Mouse (Mus musculus): ENCODE measurements around the gene Arvcf. TPM values are rescaled to one million over a fixed set of nuclear protein-coding genes. Genes with fewer than 3 reads are reported as not detected.
A peak's percentile ranks its signal among the peaks of the same experiment; 100 is the strongest.

Gene Arvcf
- polyA plus RNA-seq, 1 experiment = 52.3 TPM

DNA sequence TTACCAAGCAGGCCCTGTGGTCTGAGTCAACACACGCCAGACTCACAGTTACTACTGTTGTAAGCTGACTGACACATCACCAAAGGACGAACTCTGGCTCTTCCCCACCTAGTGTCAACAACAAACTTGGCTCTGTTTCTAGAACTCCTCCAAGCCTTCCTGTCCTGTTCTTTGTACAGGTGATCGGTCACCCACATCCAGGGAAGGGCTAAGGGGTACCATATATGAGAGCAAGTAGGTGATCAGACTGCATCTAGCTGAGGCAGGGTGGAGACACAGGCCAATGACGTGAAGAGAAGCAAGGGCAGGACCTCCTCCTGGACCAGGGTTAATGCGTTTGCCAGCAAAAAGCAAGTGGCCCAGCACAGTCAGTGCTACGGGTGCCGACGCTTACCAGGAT, 6.4 kb upstream of the Arvcf start:
- 97% methylated on average over 8 of the region's 8 CpGs for WGBS
- H3K27ac ChIP-seq (ENCODE audit: control insufficient read depth, insufficient read depth, low read length) = no peak overlapping the region
- no peak overlapping the region for H3K4me3 ChIP-seq (ENCODE audit: control insufficient read depth, insufficient read depth, low read length)

DNA sequence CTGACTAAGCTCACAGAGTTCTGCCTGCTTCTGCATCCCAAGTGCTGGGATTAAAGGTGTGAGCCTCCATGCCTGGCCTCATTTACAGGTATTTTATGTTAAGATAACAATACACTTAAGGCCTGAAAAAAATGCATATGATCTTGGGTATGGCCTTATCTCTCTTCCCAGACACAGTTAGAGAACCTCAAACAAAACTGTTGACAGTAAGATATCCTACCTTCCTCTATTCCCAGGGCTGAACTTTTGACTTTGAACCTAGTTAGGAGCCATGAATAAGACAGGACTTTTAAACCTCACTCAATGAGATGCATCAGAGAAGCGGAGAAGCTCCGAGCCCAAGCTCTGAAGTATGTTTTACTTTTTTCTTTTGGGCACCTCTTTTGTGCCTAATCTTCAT, 5.9 kb upstream of the Arvcf start:
- no peaks in the 10 kb centered on the region for H3K27me3 ChIP-seq (ENCODE audit: control insufficient read depth, insufficient read depth, low read length)
- peaks cover 6% of the 10 kb centered on the region; the same call in 1 of the 2 replicates for H3K36me3 ChIP-seq (ENCODE audit: control insufficient read depth, insufficient read depth, low read length)
- H3K4me3 ChIP-seq (ENCODE audit: control insufficient read depth, insufficient read depth, low read length) = no peak overlapping the region
- H3K27ac ChIP-seq (ENCODE audit: control insufficient read depth, insufficient read depth, low read length) = no peak overlapping the region
- no peak for DNase-seq
- 97% methylated on average over 2 of the region's 2 CpGs for WGBS
- no peak for TF ChIP-seq CTCF (IDR thresholded peaks at IDR 0.05; ENCODE audit: borderline replicate concordance, control insufficient read depth, extremely low read depth, insufficient read depth, low read length, poor library complexity)
- peaks cover 14% of the 10 kb centered on the region for H3K4me1 ChIP-seq (replicated peaks; ENCODE audit: control insufficient read depth, insufficient read depth, low read length)

More for the DNA sequence above, 6.4 kb upstream of the Arvcf start:
- TF ChIP-seq CTCF (IDR thresholded peaks at IDR 0.05; ENCODE audit: borderline replicate concordance, control insufficient read depth, extremely low read depth, insufficient read depth, low read length, poor library complexity) (no peak), POLR2A (IDR thresholded peaks at IDR 0.05; ENCODE audit: control insufficient read depth, extremely low read depth, insufficient read depth, low read length, poor library complexity) (no peak)
- DNase-seq = no peak
- H3K4me1 ChIP-seq (replicated peaks; ENCODE audit: control insufficient read depth, insufficient read depth, low read length) = peaks cover 14% of the 10 kb centered on the region
- H3K27me3 ChIP-seq (ENCODE audit: control insufficient read depth, insufficient read depth, low read length) = no peaks in the 10 kb centered on the region
- H3K36me3 ChIP-seq (ENCODE audit: control insufficient read depth, insufficient read depth, low read length) = peaks cover 6% of the 10 kb centered on the region; the same call in 1 of the 2 replicates

DNA sequence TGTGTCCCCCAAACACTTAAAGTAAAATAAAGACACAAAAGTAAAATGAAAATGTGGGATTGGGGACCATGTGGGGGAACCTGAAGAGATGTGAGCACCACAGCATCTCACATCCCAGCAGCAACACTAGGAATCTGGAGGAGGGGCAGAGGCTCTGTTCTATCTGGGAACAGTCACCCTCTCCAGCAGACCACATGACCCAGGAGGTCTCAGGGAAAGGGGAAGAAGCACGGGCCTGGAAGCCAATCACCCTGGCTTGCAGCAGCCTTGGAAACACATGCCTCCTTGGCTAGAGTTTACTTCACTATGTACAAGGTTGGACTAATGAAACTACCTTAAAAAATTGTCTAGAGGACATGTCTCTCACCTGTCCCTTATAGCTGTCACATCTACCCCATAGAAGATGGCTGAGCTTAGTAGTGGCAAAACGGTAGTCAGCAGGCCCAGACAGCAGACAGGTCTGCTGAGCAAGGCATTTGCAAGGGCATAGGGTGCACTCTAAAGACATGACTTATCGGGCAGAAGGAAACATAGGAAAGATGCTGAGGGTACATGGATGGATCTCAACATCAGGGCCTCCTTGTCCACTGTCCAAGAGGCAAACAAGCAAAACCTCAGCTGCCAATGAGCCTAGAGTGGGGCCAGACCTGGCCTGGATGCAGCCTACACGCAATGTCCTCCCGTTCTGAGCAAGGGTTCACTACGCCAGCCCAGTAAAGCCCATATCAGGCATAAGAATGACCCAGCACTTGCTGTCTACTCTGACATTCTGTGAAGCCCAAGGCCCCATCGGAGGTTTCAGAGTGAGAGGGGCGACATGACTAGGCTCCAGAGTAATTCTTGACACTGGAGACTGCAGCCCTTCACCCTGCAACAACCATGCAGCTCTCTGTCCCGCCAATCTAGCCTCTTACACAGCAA, 5.1 kb upstream of the Arvcf start:
- DNase-seq = peak; percentile 18
- Histone ChIP-seq H3K36me3 (ENCODE audit: control insufficient read depth, insufficient read depth, low read length) (peaks cover 6% of the 10 kb centered on the region; the same call in 1 of the 2 replicates), H3K27ac (ENCODE audit: control insufficient read depth, insufficient read depth, low read length) (no peak overlapping the region), H3K27me3 (ENCODE audit: control insufficient read depth, insufficient read depth, low read length) (no peaks in the 10 kb centered on the region; the same call in 1 of the 2 replicates), H3K4me3 (ENCODE audit: control insufficient read depth, insufficient read depth, low read length) (peak overlapping the region; percentile 61), H3K4me1 (replicated peaks; ENCODE audit: control insufficient read depth, insufficient read depth, low read length) (peaks cover 16% of the 10 kb centered on the region)
- 46% methylated on average over 9 of the region's 9 CpGs for WGBS
- TF ChIP-seq CTCF (IDR thresholded peaks at IDR 0.05; ENCODE audit: borderline replicate concordance, control insufficient read depth, extremely low read depth, insufficient read depth, low read length, poor library complexity) (no peak), POLR2A (IDR thresholded peaks at IDR 0.05; ENCODE audit: control insufficient read depth, extremely low read depth, insufficient read depth, low read length, poor library complexity) (no peak)

DNA sequence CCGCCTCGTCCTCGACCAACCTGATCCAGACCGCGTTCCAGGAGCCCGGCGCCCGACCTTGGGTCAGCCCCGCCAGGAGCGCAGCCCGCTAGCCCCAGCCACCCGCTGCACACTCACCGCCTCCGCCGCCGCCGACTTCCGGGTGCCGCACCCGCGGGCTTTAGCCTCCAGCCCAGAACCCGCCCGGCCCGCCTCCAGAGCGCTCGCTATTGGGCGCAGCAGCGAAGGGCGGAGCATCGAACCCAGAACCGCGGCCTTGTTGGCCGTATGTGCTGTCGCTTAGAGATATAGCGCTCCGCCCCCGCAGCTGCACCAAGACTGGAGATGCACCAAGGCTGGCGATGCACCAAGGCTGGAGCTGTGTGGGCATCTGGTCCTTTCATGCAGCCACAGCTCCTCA, 4.2 kb upstream of the Arvcf start:
- TF ChIP-seq CTCF (IDR thresholded peaks at IDR 0.05; ENCODE audit: borderline replicate concordance, control insufficient read depth, extremely low read depth, insufficient read depth, low read length, poor library complexity) (peak; percentile 65; the same call in 1 of the 2 replicates), POLR2A (IDR thresholded peaks at IDR 0.05; ENCODE audit: control insufficient read depth, extremely low read depth, insufficient read depth, low read length, poor library complexity) (peak; percentile 92)
- H3K36me3 ChIP-seq (ENCODE audit: control insufficient read depth, insufficient read depth, low read length) = no peaks in the 10 kb centered on the region
- peaks cover 5% of the 10 kb centered on the region for H3K27me3 ChIP-seq (ENCODE audit: control insufficient read depth, insufficient read depth, low read length)
- H3K27ac ChIP-seq (ENCODE audit: control insufficient read depth, insufficient read depth, low read length) = no peak overlapping the region
- under 1% methylated on average over 38 of the region's 38 CpGs for WGBS
- peak; percentile 98 for DNase-seq
- peaks cover 21% of the 10 kb centered on the region for H3K4me1 ChIP-seq (replicated peaks; ENCODE audit: control insufficient read depth, insufficient read depth, low read length)
- peak overlapping the region; percentile 61 for H3K4me3 ChIP-seq (ENCODE audit: control insufficient read depth, insufficient read depth, low read length)

DNA sequence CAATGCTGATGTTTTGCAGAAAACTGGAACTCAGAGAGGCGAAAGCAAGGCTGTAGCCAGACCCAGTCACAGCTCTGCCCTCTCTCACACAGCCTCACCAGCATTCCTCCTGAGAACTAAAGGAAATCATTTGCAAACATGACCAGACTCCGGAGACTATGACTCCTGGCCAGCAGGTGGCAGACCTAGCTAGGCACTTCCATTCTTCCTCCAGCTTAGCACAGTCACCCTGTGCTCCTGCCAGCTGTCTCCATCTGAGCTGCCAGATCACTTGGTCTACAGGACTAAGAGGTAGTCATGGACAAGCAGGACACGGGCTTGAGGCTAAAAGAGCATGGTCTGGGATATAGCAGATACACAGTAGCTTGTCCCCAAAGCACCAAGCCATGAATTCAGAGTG, 2.7 kb upstream of the Arvcf start:
- H3K4me1 ChIP-seq (replicated peaks; ENCODE audit: control insufficient read depth, insufficient read depth, low read length) = peaks cover 21% of the 10 kb centered on the region
- 5% methylated on average over 3 of the region's 3 CpGs for WGBS

DNA sequence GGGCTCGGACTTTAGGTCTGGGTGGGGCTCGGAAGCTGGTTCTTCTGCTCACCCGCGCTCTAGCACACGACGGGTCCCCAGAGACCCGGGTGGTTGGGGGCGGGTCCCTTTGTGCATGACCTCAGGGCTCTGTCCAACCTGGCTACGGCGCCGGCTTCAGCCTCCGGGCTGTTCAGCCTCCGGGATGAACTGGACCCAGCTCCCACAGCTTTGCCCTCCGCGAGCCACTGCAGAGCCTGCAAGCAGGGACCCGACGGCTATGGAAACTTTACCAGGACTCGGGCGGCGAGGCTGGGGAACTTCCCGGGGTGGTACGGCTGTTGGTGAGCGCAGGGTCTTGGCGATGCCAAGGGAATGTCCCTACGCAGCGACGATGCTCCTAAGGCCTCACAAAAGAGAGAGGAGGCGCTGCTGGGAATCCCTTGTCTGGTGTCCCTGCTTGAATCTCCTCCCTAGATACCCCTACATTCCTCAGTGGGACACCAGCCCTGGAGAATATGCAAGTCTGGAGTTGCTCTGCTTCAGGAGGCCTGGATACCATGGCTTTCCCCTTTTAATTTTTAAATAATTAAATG, 706 bp downstream of the Arvcf start:
- Histone ChIP-seq H3K36me3 (ENCODE audit: control insufficient read depth, insufficient read depth, low read length) (no peaks in the 10 kb centered on the region), H3K27me3 (ENCODE audit: control insufficient read depth, insufficient read depth, low read length) (peaks cover 14% of the 10 kb centered on the region), H3K4me1 (replicated peaks; ENCODE audit: control insufficient read depth, insufficient read depth, low read length) (peaks cover 12% of the 10 kb centered on the region), H3K27ac (ENCODE audit: control insufficient read depth, insufficient read depth, low read length) (no peak overlapping the region), H3K4me3 (ENCODE audit: control insufficient read depth, insufficient read depth, low read length) (peak overlapping the region; percentile 49)
- TF ChIP-seq CTCF (IDR thresholded peaks at IDR 0.05; ENCODE audit: borderline replicate concordance, control insufficient read depth, extremely low read depth, insufficient read depth, low read length, poor library complexity) = no peak
- no peak for DNase-seq
- 11% methylated on average over 28 of the region's 28 CpGs for WGBS

More for the DNA sequence above, 2.7 kb upstream of the Arvcf start:
- Histone ChIP-seq H3K4me3 (ENCODE audit: control insufficient read depth, insufficient read depth, low read length) (no peak overlapping the region), H3K36me3 (ENCODE audit: control insufficient read depth, insufficient read depth, low read length) (no peaks in the 10 kb centered on the region), H3K27me3 (ENCODE audit: control insufficient read depth, insufficient read depth, low read length) (peaks cover 14% of the 10 kb centered on the region), H3K27ac (ENCODE audit: control insufficient read depth, insufficient read depth, low read length) (no peak overlapping the region)
- peak; percentile 84 for DNase-seq
- TF ChIP-seq POLR2A (IDR thresholded peaks at IDR 0.05; ENCODE audit: control insufficient read depth, extremely low read depth, insufficient read depth, low read length, poor library complexity) = no peak
- TF ChIP-seq CTCF (IDR thresholded peaks at IDR 0.05; ENCODE audit: borderline replicate concordance, control insufficient read depth, extremely low read depth, insufficient read depth, low read length, poor library complexity) = peak; percentile 77; the same call in 1 of the 2 replicates
